Mouse (Mus musculus) small intestine, adult 2 months (tissue): ENCODE results near the gene Gm10160.
A peak's percentile ranks its signal among the peaks of the same experiment; 100 is the strongest.

Experiments
- CTCF ChIP-seq: fragments of 200-500 bp; IDR thresholded peaks from 2 replicates; pipeline ENCODE4 v1.5.1; 2012; ENCODE audit warnings: low read depth, mild to moderate bottlenecking, control low read depth, inconsistent platforms, low read length, moderate library complexity, mixed read lengths; ENCODE audit not compliant: insufficient replicate concordance, insufficient read length; ENCODE audit errors: extremely low read depth
- POLR2A ChIP-seq: fragments of 200-500 bp; IDR thresholded peaks from 2 replicates; pipeline ENCODE4 v1.6.1; 2012; ENCODE audit warnings: low read depth, mild to moderate bottlenecking, control low read depth, inconsistent platforms, low read length, moderate library complexity

DNA sequence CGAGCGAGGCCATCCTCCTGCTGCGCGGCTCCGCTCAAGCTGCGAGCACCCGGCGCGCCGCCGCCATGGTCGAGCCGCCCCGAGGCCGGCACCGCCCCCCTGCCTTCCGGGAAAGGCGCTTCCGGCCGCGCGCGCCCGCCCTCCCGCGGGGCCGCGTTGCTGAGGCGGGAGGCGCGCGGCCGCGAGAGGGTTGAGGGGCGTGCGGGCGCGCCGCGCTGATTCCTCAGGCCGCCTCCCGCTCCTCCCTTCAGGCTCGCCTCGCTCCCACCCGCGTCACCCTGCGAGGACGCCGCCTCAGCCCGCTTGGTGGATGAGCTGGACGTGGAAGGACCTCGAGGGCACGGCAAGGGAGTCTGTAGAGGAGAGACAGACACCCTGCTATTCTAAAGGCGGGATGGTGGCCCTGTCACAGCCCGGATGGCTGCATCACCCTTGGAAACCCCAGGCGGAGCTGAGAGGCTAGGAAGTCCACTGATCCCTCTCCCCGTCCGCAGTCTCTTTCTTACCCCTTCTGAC is 26.2 kb downstream of the Gm10160 start, which contains the start of gene Btbd1:
- peak; percentile 62; the same call in 1 of the 2 replicates for TF ChIP-seq POLR2A
- TF ChIP-seq CTCF = no peak
